Mouse (Mus musculus) left cerebral cortex, adult 18-20 months (tissue): ENCODE data around the gene Hist1h2an. TPM values are rescaled to one million over a fixed set of nuclear protein-coding genes. Genes with fewer than 3 reads are reported as not detected.
"Not testable (repeated sequence)": the region's sequence is repeated elsewhere in the genome, so short reads cannot be mapped to it uniquely, and the experiment has no call there.

Experiments
- DNase-seq, 2 experiments: peaks; one replicate each; pipeline ENCODE4 v3.0.0; 2021 to 2022; ENCODE audit warnings: low spot score in 2 of 2, mixed read lengths in 1 of 2
- long read RNA-seq, 2 experiments: library from polyadenylated mRNA; stranded (forward); transcript quantifications; one replicate each; pipeline ENCODE4 v2.0.0; 2021
- total RNA-seq, 2 experiments: library from RNA; stranded (reverse); gene quantifications; 2 replicates each; pipeline ENCODE4 v1.2.3; 2021

Gene Hist1h2an
- 1 to 10 TPM; 1.1 to 2.8 TPM for total RNA-seq
- long read RNA-seq, experiment 1: 0 reads
- long read RNA-seq, experiment 2: 0 reads

GRCm38 (mm10) chr13:21786899-21787629, at the start of gene Hist1h2an, which contains the start of gene Hist1h2bp:
Gene Hist1h2an, minus strand, starts transcription at chr13:21787218.
Gene Hist1h2bp, plus strand, starts transcription at chr13:21787461.
- DNase-seq: peak; percentile 80 to 85

- not testable (repeated sequence) for DNase-seq
Measured at GRCm38 (mm10) chr13:21833461-21833860, 46.4 kb upstream of the Hist1h2an start, which contains the start of the genes Hist1h2ap and Hist1h2br. Gene Hist1h2ap, minus strand, starts transcription at chr13:21833507. Gene Hist1h2br, plus strand, starts transcription at chr13:21833743.

GRCm38 (mm10) chr13:21831418-21832394, 44.7 kb upstream of the Hist1h2an start, which contains the start of gene Hist1h4n:
Gene Hist1h4n, minus strand, starts transcription at chr13:21832196.
- DNase-seq: peak in 1 of 2 experiments; percentile 32

GRCm38 (mm10) chr13:21830344-21830743, 43.3 kb upstream of the Hist1h2an start:
- DNase-seq: no peak

- no peak for DNase-seq
Measured at GRCm38 (mm10) chr13:21828511-21828910, 41.5 kb upstream of the Hist1h2an start.

GRCm38 (mm10) chr13:21820082-21820890, 33.3 kb upstream of the Hist1h2an start:
- not testable (repeated sequence) for DNase-seq

GRCm38 (mm10) chr13:21812092-21812491, 25.1 kb upstream of the Hist1h2an start:
- DNase-seq: not testable (repeated sequence)

- DNase-seq: peak; percentile 31 to 41
Measured at GRCm38 (mm10) chr13:21811539-21811938, 24.5 kb upstream of the Hist1h2an start, which contains the start of gene Hist1h4m. Gene Hist1h4m, plus strand, starts transcription at chr13:21811746.

- not testable (repeated sequence) for DNase-seq
Measured at GRCm38 (mm10) chr13:21811074-21811473, 24.1 kb upstream of the Hist1h2an start.

- not testable (repeated sequence) for DNase-seq
Measured at GRCm38 (mm10) chr13:21810073-21810472, 23.1 kb upstream of the Hist1h2an start, which contains the start of the genes Hist1h2bq and Hist1h2ao. Gene Hist1h2bq, minus strand, starts transcription at chr13:21810197. Gene Hist1h2ao, plus strand, starts transcription at chr13:21810465.

GRCm38 (mm10) chr13:21803058-21803457, 16.0 kb upstream of the Hist1h2an start:
- DNase-seq: not testable (repeated sequence)

- DNase-seq: not testable (repeated sequence)
Measured at GRCm38 (mm10) chr13:21797163-21797562, 10.1 kb upstream of the Hist1h2an start.

- no peak for DNase-seq
Measured at GRCm38 (mm10) chr13:21795584-21795983, 8.6 kb upstream of the Hist1h2an start.

GRCm38 (mm10) chr13:21790601-21791283, 3.7 kb upstream of the Hist1h2an start:
- DNase-seq: no peak

GRCm38 (mm10) chr13:21789925-21790324, 2.9 kb upstream of the Hist1h2an start:
- DNase-seq: no peak

GRCm38 (mm10) chr13:21787760-21788593, 959 bp upstream of the Hist1h2an start:
- no peak for DNase-seq

- DNase-seq: no peak
Measured at GRCm38 (mm10) chr13:21786189-21786898, 674 bp downstream of the Hist1h2an start.

- DNase-seq: no peak
Measured at GRCm38 (mm10) chr13:21784311-21784710, 2.7 kb downstream of the Hist1h2an start.
